Mouse (Mus musculus) liver, embryonic 12.5 days (tissue): ENCODE results near the gene Hemk1. TPM values are rescaled to one million over a fixed set of nuclear protein-coding genes. Genes with fewer than 3 reads are reported as not detected.

Experiments used
- ATAC-seq: fragments of 200-750 bp; cut with Nextera tagmentation; 2 replicates; pipeline ENCODE4 v1.8.0; 2017; ENCODE audit warnings: moderate number of reproducible peaks, mild to moderate bottlenecking, moderate library complexity
- H3K27ac ChIP-seq: fragments of 300-500 bp; sonication (generic); 2 replicates; pipeline ENCODE4 v1.5.1; 2016; ENCODE audit warnings: mild to moderate bottlenecking
- H3K27me3 ChIP-seq: fragments of 300-500 bp; sonication (generic); replicated peaks from 2 replicates; pipeline ENCODE4 v1.6.1; 2016; ENCODE audit warnings: mild to moderate bottlenecking, moderate library complexity
- H3K36me3 ChIP-seq: fragments of 300-500 bp; sonication (generic); 2 replicates; pipeline ENCODE4 v1.6.1; 2016; ENCODE audit warnings: mild to moderate bottlenecking, moderate library complexity
- H3K4me1 ChIP-seq: fragments of 300-500 bp; sonication (generic); 2 replicates; pipeline ENCODE4 v1.6.1; 2016
- H3K4me2 ChIP-seq: fragments of 300-500 bp; sonication (generic); 2 replicates; pipeline ENCODE4 v1.6.1; 2016; ENCODE audit warnings: mild to moderate bottlenecking, moderate library complexity
- H3K4me3 ChIP-seq: fragments of 300-500 bp; sonication (generic); 2 replicates; pipeline ENCODE4 v1.5.1; 2016; ENCODE audit warnings: mild to moderate bottlenecking, moderate library complexity
- H3K9ac ChIP-seq: fragments of 300-500 bp; sonication (generic); 2 replicates; pipeline ENCODE4 v1.6.1; 2016; ENCODE audit warnings: mild to moderate bottlenecking, moderate library complexity
- H3K9me3 ChIP-seq: fragments of 300-500 bp; sonication (generic); replicated peaks from 2 replicates; pipeline ENCODE4 v1.6.1; 2016; ENCODE audit warnings: mild to moderate bottlenecking, moderate library complexity
- WGBS: fragments of 180-500 bp; shearing (Covaris S2); methylation state at CpG from one replicate; pipeline ENCODE4 v1.1.7; 2016; ENCODE audit not compliant: insufficient replicate concordance; 5-methylcytosine and 5-hydroxymethylcytosine counted together
- polyA plus RNA-seq: library from polyadenylated mRNA; unstranded; fragments of >200 nt; fragmentation: Nextera tagmentation; extraction: Ambion mirVana; gene quantifications from 2 replicates; pipeline ENCODE4 v1.2.1, GENCODE M21; 2016

Gene Hemk1
- polyA plus RNA-seq, 1 experiment from 2014 or later = 5.0 TPM

- Histone ChIP-seq H3K27me3 (peaks cover 9% of the 10 kb centered on the region; the same call in 1 of the 2 replicates), H3K9ac (peak overlapping the region; percentile 6; the same call in 1 of the 2 replicates), H3K4me1 (peaks cover 62% of the 10 kb centered on the region), H3K27ac (peak overlapping the region; percentile 41; the same call in 1 of the 2 replicates), H3K36me3 (no peaks in the 10 kb centered on the region), H3K9me3 (no peaks in the 10 kb centered on the region), H3K4me3 (no peak overlapping the region), H3K4me2 (peak overlapping the region; percentile 89; the same call in 1 of the 2 replicates)
- WGBS = 37% methylated on average over 2 of the region's 2 CpGs
- 0 out of 2 replicates have a peak, but pooled peaks have one; percentile 3 for ATAC-seq
These were observed 50.9 kb downstream of the Hemk1 start for GRCm38 (mm10) chr9:107287294-107287693.

- Histone ChIP-seq H3K9me3 (no peaks in the 10 kb centered on the region), H3K27ac (0 out of 2 replicates have a peak overlapping the region, but pooled peaks have one; percentile 33), H3K4me2 (no peak overlapping the region), H3K4me3 (no peak overlapping the region), H3K9ac (no peak overlapping the region), H3K27me3 (no peaks in the 10 kb centered on the region), H3K36me3 (no peaks in the 10 kb centered on the region), H3K4me1 (peaks cover 69% of the 10 kb centered on the region)
- WGBS = 9% methylated on average over 3 of the region's 3 CpGs
- ATAC-seq = no peak
These were observed 53.1 kb downstream of the Hemk1 start for GRCm38 (mm10) chr9:107285009-107285408.

- Histone ChIP-seq H3K4me3 (no peak overlapping the region), H3K27me3 (no peaks in the 10 kb centered on the region), H3K4me1 (peaks cover 69% of the 10 kb centered on the region), H3K27ac (no peak overlapping the region), H3K9ac (no peak overlapping the region), H3K4me2 (no peak overlapping the region), H3K36me3 (no peaks in the 10 kb centered on the region), H3K9me3 (no peaks in the 10 kb centered on the region)
- ATAC-seq = no peak
- 80% methylated on average over 9 of the region's 9 CpGs for WGBS
These were observed 55.2 kb downstream of the Hemk1 start for GRCm38 (mm10) chr9:107282951-107283350.

- no peaks in the 10 kb centered on the region for H3K36me3 ChIP-seq
- no peaks in the 10 kb centered on the region for H3K9me3 ChIP-seq
- 67% methylated on average over 5 of the region's 5 CpGs for WGBS
- H3K27ac ChIP-seq = peak overlapping the region; percentile 40; the same call in 1 of the 2 replicates
- no peak for ATAC-seq
- no peak overlapping the region for H3K9ac ChIP-seq
- H3K4me2 ChIP-seq = peak overlapping the region; percentile 63; the same call in 1 of the 2 replicates
- no peaks in the 10 kb centered on the region for H3K27me3 ChIP-seq
- H3K4me3 ChIP-seq = no peak overlapping the region
- H3K4me1 ChIP-seq = peaks cover 58% of the 10 kb centered on the region
These were observed 56.7 kb downstream of the Hemk1 start for GRCm38 (mm10) chr9:107281241-107281987.

GRCm38 (mm10) chr9:107280322-107281027 lies 57.7 kb downstream of the Hemk1 start:
- whole genome bisulfite sequencing = 13% methylated on average over 13 of the region's 13 CpGs
- H3K9ac ChIP-seq = no peak overlapping the region
- H3K36me3 ChIP-seq = no peaks in the 10 kb centered on the region
- peak overlapping the region; percentile 16; the same call in 1 of the 2 replicates for H3K4me3 ChIP-seq
- no peaks in the 10 kb centered on the region for H3K9me3 ChIP-seq
- peaks cover 50% of the 10 kb centered on the region for H3K4me1 ChIP-seq
- peak overlapping the region; percentile 59 for H3K27ac ChIP-seq
- H3K4me2 ChIP-seq = peak overlapping the region; percentile 63
- no peaks in the 10 kb centered on the region for H3K27me3 ChIP-seq
- peak; percentile 57 for ATAC-seq

GRCm38 (mm10) chr9:107279378-107280321 lies 58.5 kb downstream of the Hemk1 start:
- peak overlapping the region; percentile 59 for H3K27ac ChIP-seq
- H3K4me1 ChIP-seq = peaks cover 42% of the 10 kb centered on the region
- 25% methylated on average over 16 of the region's 16 CpGs for WGBS
- peak overlapping the region; percentile 63 for H3K4me2 ChIP-seq
- peak; percentile 41 for ATAC-seq
- no peaks in the 10 kb centered on the region for H3K27me3 ChIP-seq
- peak overlapping the region; percentile 16; the same call in 1 of the 2 replicates for H3K4me3 ChIP-seq
- H3K36me3 ChIP-seq = no peaks in the 10 kb centered on the region
- no peaks in the 10 kb centered on the region for H3K9me3 ChIP-seq
- 0 out of 2 replicates have a peak overlapping the region, but pooled peaks have one; percentile 7 for H3K9ac ChIP-seq

GRCm38 (mm10) chr9:107278527-107279377 lies 59.4 kb downstream of the Hemk1 start:
- H3K36me3 ChIP-seq = no peaks in the 10 kb centered on the region
- H3K9me3 ChIP-seq = no peaks in the 10 kb centered on the region
- H3K27ac ChIP-seq = no peak overlapping the region

GRCm38 (mm10) chr9:107278126-107278525 lies 60.0 kb downstream of the Hemk1 start:
- no peak overlapping the region for H3K27ac ChIP-seq
- no peak overlapping the region for H3K9ac ChIP-seq
- ATAC-seq = no peak
- no peak overlapping the region for H3K4me3 ChIP-seq
- H3K27me3 ChIP-seq = no peaks in the 10 kb centered on the region
- H3K4me1 ChIP-seq = peaks cover 46% of the 10 kb centered on the region
- no peaks in the 10 kb centered on the region for H3K36me3 ChIP-seq
- no peak overlapping the region for H3K4me2 ChIP-seq
- no peaks in the 10 kb centered on the region for H3K9me3 ChIP-seq
- 56% methylated on average over 4 of the region's 4 CpGs for WGBS

More at GRCm38 (mm10) chr9:107278527-107279377, 59.4 kb downstream of the Hemk1 start:
- H3K9ac ChIP-seq = no peak overlapping the region
- WGBS = 55% methylated on average over 8 of the region's 8 CpGs
- H3K4me2 ChIP-seq = peak overlapping the region; percentile 63
- no peaks in the 10 kb centered on the region for H3K27me3 ChIP-seq
- ATAC-seq = no peak
- no peak overlapping the region for H3K4me3 ChIP-seq
- peaks cover 42% of the 10 kb centered on the region for H3K4me1 ChIP-seq

- 73% methylated on average over 7 of the region's 7 CpGs for WGBS
- peaks cover 48% of the 10 kb centered on the region for H3K4me1 ChIP-seq
- no peak for ATAC-seq
These were observed 60.5 kb downstream of the Hemk1 start for GRCm38 (mm10) chr9:107277603-107278002.

More at GRCm38 (mm10) chr9:107277603-107278002, 60.5 kb downstream of the Hemk1 start:
- Histone ChIP-seq H3K36me3 (no peaks in the 10 kb centered on the region), H3K4me3 (no peak overlapping the region), H3K9ac (no peak overlapping the region), H3K4me2 (no peak overlapping the region), H3K27me3 (no peaks in the 10 kb centered on the region), H3K9me3 (no peaks in the 10 kb centered on the region), H3K27ac (no peak overlapping the region)
